Mouse (Mus musculus) c-Kit-negative CD71-positive TER-119-positive erythroid progenitor cells, embryonic 14.5 days (primary cell): ENCODE measurements at regions not wholly inside any gene's neighbourhood (a gene's known extent, or its start where the extent isn't known, plus 50 kb on each side); places are given as distances from the start of the nearest gene placed in this dataset.
"Not testable (repeated sequence)": the region's sequence is repeated elsewhere in the genome, so short reads cannot be mapped to it uniquely, and the experiment has no call there.

Experiments
- DNase-seq: peaks from one replicate; pipeline ENCODE4 v3.0.0-alpha.2; 2013; ENCODE audit warnings: low read depth, low spot score

DNA sequence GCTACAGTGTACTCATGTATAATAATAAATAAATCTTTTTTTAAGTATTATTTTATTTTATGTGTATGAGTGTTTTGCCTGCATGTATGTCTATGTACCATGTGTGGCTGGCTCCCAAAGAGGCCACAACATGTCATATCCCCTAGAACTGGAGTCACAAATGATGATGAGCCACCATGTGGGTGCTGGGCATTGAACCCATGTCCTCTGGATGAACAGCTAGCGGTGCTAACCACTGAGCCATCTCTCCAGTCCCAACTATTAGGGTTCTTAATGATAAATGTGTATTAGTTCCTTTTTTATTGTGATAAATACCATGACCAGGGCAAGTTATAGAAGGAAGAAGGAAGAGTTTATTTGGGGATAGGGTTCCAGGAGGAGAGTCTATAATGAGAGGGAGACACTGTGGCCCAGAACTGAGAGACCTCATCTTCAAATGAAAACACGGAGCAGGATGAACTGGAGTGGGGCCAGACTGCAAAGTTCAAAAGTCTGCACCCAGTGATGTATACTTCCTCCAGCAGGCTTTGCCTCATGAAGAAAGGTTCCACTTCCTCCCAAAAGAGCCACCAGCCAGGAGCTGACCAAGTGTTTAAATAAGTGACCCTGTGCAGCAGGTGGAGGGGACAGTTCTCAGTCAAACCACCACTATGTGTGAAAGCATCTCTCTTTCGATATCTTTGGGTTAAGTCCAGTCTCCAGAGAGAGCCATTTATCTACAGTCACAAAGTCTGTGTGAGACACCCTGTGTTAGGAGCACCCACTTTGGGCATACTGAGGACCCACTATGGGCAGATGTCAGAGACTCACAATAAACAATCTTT, 69.8 kb upstream of the Cpsf6 start:
- DNase-seq: no peak

DNA sequence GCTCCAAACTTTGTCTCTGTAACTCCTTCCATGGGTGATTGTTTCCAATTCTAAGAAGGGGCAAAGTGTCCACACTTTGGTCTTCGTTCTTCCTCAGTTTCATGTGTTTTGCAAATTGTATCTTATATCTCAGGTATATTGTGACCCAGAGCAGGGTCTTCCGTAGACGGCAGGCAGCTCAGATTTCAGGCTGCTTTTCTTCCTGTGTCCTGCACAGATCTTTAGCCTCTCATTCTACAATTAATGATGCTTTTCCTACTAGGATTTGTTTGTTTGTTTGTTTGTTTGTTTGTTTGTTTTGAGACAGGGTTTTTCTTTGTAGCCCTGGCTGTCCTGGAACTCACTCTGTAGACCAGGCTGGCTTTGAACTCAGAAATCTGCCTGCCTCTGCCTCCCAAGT, 69.0 kb upstream of the Cpsf6 start:
- not testable (repeated sequence) for DNase-seq

DNA sequence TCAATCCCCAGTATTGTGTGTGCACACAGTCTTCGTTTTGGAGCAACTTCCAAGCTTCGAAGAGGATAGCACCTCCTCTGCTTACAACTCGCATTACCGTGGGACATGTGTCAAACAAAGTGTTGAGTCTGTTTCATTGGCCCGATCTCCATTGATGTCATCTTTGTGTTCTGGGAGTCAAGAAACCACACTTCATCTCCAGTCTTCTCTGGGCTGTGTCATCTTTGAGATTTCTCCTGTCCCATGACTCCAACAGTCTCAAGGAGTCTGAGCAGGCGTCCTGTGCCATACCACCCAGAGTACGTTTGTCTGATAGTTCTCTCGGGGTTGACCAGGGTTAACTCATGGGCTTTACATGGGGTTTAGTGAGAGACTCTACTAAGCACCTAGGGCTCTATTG, 67.8 kb upstream of the Cpsf6 start:
- DNase-seq: no peak

DNA sequence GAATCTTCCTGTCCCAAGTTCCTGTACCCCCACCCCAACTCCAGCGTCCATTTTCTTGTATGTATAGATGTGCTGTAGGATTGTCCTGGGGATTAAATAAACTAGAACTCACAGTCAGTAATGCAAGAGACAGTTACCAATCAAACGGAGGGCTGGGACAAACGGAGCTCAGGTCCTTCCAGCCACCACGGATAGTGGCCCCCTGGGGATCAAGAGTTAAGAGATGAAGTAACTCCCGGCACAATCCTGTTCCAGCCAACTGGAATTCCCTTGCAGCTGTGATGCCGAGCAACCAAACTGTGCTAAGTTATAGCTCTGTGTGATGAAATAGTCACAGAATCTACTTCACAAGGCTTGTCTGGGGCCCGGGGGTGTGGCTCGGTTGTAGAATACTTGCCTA, 67.4 kb upstream of the Cpsf6 start:
- DNase-seq: no peak

DNA sequence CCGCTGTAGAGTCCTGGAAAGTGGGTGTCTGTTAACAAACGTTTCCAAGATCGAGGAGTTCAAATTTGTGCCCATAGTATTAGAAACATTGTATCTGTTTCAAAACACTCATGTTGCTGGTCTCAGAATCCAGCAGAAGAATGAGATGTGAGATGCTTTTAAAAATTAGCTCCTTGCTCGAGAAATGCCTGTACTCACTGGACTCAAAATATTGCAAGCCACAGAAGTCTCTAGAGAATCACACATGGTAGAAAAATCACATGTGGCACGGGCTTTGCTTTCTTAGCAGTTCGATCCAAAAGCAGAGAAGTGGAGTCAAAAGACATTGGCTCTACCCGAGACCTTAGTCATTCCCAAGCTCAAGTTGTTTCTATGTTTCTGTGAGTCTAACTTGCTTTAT, 67.0 kb upstream of the Cpsf6 start:
- DNase-seq: no peak

DNA sequence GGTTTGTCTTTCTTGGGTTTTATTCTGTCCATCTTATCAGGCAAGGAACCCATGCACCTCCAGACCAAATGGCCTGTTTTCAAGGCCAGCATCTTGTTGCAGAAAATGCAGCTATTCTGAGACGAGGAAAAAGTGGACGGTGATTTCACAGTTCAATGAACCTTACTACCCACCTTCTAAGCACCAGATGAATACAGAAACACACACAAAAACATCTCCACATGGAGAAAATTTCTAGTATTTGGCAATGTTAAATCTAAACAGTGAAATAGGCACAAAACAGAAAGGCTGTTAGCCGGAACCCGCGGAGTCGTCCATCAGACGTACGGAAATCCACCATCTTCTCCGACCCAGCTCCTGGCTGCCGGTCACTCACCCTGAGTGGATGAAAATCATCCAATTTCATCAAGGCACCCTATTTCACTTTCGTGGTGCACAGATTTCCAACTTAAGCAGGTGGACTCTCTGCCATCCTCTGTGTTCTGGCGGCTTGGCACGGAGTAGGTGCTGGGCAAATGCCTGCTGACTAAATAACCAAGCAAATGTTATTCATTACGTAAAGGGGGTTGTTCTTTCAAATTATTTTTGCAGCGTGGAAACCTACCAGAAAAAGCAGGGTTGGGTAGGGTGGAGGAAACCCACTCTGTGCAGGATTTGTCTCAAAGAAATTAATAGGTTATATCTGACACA, 66.1 kb upstream of the Cpsf6 start:
- no peak for DNase-seq

DNA sequence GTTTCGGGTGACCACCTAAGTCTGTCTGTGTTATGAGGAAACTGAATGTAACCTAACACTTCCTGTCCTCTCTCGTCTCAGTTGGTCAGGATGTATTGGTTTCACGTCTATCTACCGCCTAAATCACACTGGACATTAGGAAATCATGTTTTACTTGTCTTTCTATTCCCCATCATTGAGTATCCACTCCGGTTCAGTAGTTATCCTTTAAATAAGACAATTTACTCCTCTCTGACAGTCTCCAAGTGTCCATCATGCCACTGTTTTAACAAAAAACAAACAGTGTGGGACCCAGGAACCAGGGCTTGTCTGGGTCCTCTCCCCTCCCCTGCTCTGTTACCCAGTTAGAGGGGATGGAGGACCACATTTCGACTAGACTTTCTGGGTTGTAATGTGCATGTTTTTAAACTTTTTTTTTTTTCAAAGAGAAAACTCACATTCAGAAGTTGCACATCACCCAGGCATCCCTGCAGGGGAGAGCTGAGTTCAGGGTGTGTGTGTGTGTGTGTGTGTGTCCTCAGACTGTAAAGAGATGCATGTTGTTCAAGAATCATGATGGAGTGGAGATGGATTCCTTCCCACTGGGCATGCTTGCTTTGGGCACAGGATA, 65.5 kb upstream of the Cpsf6 start:
- DNase-seq: no peak

DNA sequence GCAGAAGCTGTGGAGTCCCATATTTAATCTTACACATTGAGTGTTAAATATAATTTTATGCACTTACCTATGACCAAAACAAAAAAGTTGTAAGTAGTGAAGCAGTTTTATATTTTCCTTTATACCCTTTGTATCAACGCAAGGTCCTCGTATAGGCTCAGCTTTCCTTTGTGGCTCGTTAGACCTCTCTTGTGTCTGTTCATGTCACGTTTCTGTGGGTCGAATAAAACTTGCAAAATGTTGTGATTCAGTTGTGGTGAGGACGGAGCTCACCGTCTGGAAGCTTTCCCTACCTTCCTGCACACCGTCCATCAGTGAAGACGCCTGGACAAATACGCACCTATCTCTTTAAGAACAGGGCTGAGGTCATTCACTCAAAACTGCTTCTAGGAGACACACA, 64.9 kb upstream of the Cpsf6 start:
- no peak for DNase-seq

DNA sequence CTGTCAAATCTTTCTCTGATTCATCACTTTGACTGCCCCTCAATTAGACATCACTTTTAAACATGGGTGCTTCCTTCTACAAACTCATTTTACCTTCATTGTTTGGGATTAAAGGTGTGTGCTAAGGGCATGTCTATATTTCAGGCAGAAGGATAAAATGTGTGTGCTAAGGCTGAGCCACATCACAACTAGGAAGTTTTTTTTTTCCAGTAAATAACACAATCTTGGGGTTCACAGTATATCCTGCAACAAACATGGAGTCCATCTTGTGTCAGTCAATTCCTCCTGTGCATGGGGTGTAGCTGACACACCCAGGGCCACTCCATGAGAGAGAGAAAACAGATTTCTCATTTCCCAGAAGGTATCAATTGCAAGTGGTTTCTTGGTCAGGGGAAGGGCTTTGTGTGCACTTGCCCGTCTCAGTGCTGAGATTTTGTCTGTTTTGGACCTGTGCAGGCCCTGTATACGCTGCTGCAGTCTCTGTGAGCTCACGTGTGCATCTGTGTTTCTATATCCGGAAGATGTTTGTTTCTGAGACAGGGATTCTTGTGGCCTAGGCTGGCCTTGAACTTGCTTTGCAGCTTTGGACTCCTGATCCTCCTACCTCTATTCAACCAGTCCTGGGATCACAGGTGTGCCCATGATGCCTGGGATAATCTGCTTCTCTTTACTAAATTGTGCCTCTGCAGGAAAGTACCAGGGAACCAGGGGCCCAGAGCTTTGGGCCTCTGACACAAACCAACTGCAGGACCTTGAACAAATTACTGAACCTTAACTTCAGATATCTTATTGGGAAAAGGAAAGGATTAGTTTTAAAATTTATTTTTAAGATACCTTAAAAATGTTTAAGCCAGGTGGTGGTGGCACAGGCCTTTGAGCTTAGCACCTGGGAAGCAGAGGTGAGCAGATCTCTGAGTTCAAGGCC, 63.9 kb upstream of the Cpsf6 start:
- no peak for DNase-seq

DNA sequence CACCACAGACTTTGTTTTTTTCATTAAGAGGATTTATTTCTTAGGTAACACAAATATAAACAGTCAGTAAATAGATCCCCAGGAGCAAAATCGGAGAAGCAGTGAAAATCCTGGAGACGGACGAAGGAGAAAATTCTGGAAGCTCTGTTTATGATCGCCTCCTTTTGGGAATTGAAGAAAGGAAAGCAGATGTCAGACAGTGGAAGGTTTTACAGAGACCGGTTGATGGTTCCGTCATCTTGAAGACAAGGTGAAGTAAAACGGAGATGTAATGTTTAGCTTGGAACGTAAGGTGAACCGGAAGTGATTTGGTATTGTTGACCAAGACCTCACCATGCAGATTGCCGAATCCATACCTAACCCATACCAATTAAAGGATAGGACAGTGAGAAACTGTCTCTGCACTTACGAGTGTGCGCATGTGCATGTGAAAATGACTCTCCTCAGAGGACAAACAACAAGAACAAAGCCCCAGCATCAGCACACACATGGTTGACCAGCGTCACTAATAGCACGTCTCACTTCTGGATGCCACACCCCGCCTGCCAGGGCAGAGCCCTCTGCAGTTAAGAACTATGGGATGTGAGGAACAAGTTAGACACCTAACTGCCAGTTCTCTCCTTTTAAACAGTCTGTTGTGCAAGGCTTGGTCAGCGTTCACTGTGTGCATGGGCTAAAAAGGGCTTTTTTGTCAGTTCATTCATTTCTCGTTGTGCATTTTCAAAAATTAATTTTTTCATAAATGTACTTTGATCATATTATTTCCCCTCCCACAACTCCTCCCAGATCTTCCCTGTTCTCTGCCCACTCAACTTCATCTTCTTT, 62.4 kb upstream of the Cpsf6 start:
- DNase-seq: no peak

DNA sequence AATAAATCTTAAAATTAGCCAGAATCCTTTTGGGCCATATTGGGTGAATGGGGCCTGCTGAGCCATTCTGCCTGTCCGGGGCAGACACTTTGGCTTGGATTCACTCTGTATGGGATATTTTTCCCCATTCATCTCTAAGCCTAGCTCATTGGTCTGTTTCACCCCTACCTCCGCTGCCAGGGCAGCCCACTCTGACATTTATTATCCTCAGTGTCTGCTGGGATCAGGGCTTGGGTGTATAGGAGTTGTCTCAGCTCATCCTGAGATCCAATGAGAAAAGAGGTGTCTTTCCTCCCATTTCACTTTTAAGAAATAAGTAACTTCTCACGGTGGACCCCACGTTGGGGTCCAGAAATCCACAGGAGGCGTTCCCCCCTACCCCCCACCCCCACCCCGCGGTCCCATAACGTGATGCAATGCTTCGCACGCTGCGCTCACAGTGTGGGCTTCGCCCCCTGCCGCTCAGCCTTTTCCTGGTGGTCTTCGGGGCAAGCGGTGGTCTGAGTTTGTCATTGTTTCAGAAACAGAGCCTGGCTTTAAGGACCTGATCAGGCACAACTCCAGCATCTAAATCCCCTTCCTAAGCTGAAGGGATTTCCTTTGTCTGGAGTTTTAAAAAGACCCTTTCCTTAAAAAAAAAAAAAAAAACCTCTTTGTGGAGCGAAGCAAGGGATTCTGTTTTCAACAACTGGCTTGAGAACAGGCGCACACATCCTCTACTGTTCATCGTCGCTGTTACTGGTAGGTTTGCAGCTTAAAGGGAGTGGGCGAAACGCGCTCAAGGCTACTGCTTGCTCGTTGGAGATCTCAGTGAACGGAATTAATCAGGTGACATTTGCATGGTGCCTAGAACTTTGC, 61.5 kb upstream of the Cpsf6 start:
- DNase-seq: no peak

DNA sequence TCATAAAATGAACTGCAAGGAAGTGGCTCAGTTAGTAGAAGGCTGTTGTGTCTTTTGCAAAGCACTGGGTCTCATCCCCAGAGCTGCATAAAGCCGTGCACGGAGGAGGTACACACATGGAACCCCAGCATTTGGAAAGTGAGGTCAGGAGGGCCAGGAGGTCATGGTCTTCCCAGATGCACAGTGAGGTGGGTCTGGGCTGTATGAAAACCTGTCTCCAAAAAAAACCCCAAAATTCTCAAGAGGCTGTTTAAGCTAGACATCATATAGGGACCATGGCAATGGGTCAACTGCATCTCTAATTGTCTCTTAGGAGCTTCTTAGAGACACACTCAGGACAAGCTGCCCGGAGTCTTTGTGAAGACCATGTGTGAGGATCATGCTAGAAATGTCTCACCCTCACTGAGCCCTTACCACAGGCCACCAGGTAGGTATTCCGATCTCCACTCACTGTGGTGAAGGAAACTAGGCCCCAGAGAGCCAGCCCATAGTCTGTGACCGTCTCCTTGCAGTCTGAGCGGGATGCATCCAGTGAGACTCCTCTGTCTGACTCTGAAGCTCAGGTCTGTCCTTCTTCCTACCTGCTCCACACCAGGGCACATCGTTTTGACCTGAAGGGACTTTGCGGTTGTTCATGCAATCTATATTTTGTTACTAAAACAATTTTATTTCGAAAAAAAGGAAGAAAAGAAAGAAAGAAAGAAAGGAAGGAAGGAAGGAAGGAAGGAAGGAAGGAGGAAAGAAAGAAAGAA, 60.6 kb upstream of the Cpsf6 start:
- no peak for DNase-seq

DNA sequence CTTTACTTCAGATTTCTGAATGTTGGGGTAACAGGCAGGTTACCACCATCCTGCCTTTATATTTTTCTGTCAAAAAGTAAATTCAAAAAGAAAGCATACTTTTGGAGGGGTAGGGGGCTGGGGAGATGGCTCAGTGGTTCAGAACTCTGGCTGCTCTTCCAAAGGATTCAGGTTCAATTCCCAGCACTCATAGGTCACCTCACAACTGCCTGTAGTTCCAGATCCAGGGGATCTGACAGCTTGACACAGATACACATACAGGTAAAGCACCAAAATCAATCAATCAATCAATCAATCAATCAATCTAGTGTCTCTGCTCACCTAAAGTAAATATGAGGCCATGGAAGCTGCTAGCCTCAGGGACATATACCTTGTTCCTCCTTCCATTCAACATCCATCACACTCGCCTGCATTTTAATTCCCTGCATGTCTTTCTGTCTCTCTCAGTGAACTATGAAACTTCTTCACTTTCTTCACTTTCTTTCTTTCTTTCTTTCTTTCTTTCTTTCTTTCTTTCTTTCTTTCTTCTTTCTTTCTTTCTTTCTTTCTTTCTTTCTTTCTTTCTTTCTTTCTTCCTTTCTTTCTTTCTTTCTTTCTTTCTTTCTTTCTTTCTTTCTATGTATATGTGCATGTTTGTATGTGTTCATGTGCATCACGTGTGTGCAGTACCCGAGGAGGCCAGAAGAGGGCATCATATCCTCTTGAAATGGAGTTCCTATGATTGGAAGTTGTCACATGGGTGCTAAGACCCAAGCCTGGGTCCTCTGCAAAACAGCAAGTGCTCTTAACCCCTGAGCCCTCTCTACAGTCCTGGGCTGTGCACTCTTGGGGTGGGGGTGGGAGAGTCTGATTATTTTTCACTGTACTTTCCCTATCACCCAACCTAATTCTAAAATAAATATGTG, 59.6 kb upstream of the Cpsf6 start:
- DNase-seq: no peak

DNA sequence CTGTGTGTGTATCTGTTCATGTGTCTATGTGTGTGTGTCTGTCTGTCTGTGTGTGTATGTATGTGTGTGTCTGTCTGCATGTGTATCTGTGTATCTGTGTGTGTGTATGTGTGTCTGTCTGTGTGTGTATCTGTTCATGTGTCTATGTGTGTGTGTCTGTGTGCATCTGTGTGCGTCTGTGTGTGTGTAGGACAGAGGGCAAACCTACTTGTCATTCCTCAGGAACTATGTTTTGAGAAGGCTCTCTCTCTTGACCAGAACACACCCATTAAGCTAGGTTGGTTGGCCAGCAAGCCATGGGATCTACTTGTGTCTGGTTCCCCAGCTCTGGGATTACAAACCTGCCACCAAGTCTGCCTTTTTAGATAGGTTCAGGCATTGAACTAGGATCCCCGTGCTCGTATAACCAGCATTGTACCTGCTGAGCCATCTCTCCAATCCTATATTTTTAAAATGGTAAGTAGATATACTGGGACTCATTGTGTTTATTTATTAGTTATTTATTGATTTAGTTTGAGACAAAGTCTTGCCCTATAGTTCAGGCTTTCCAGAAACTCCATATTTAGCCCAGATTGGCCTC, 58.9 kb upstream of the Cpsf6 start:
- no peak for DNase-seq

DNA sequence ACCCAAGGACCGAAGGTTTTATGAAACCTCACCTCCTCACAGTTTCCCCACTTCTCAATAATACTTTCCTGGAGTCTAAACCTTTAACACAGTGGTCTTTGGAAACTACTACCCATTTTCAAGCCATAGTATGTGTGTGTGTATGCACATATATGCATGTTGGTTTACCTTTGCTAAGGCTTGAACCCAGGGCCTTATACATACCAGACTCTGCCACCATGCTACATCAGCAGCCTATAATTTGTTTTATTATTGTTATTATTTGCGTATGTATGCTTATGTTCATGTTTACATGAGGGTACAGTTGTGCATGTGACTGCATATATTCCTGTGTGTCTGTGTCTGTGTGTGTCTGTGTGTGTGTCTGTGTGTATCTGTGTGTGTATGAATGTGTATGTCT, 58.2 kb upstream of the Cpsf6 start:
- no peak for DNase-seq

DNA sequence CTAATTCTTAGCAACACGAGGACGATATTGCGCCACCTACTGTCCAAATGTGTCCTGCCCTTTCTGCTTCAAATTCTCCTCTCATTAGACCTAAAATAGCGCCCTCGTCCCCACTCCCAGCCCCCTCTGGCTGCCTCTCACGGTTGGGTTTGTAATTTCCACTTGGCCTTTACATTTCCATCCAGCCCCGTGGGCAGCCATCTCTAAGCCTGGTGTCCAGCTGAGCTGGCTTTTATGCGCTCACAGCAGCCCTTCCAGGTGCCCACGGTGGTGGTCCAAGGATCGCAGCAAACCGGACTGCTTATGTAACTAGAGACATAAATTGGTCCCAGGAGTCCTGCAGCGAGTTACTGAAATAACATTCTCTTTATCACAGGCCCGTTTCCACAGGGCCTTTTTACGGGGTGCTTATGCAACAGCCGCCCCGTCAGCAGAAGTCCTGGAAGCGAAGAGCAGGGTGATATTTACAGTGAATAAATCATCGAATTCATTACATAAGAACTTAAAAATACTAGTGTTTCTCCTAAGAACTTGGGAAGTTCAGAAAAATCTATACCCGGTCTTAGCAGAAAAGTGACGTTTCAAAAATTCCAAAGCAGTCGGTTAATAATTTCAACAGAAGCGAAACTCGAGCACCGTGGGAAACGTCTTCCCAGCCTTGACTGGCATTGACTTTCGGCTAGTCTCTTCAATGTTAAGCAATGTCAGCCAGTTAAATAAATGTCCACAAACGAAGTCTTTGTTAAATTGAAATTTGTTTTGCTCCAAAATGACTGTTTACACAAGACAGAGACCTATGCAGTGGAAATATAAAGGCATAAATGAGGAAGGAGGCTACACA, 57.3 kb upstream of the Cpsf6 start:
- no peak for DNase-seq

DNA sequence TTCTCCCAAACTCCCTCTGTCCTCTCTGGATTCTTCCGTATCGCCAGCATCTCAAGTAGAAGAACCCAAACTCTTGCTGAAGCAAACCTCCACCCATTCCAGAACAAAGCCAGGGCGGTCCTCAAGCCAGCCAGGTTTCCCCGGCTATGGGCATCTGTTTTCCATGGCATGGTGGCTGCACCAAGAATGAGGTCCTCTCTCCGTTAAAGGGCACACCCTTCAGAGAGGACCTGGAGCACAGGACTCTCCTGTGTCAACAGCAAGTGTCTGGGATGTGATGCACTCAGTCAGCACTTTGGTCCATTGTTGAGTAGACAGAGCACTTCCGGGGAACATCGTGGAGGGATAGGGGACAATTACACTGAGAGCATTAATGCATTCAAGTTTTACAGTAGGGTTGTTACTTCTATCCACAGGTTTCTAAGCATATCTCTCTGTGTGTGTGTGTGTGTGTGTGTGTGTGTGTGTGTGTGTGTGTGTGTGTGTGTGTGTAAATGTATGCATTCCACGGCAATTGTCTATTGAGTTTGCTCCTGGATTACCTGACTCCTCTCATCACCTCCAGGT, 56.6 kb upstream of the Cpsf6 start:
- no peak for DNase-seq
